Mouse (Mus musculus): Measurements from ENCODE around the gene Tmem26.

Gene Tmem26

GRCm38 (mm10) chr10:68759238-68759637 lies 35.8 kb downstream of the Tmem26 start:
- peak; percentile 40 to 47 for DNase-seq

- no peak for DNase-seq
Observed at GRCm38 (mm10) chr10:68759789-68760188, 36.3 kb downstream of the Tmem26 start.

GRCm38 (mm10) chr10:68781067-68781868 lies 57.8 kb downstream of the Tmem26 start:
- no peak for DNase-seq

- DNase-seq = no peak
Observed at GRCm38 (mm10) chr10:68782724-68783123, 59.3 kb downstream of the Tmem26 start.

GRCm38 (mm10) chr10:68783856-68784255 lies 60.4 kb downstream of the Tmem26 start:
- DNase-seq = no peak

- no peak for DNase-seq
Observed at GRCm38 (mm10) chr10:68784463-68784862, 61.0 kb downstream of the Tmem26 start.

GRCm38 (mm10) chr10:68795466-68795865 lies 72.0 kb downstream of the Tmem26 start:
- DNase-seq = peak; percentile 79 to 87

- peak; percentile 66 to 80 for DNase-seq
Observed at GRCm38 (mm10) chr10:68799883-68800282, 76.4 kb downstream of the Tmem26 start.

- DNase-seq = no peak
Observed at GRCm38 (mm10) chr10:68800339-68800738, 76.9 kb downstream of the Tmem26 start.

GRCm38 (mm10) chr10:68806328-68806727 lies 82.9 kb downstream of the Tmem26 start:
- DNase-seq = no peak

GRCm38 (mm10) chr10:68810958-68811357 lies 87.5 kb downstream of the Tmem26 start:
- DNase-seq = no peak

GRCm38 (mm10) chr10:68812699-68813098 lies 89.3 kb downstream of the Tmem26 start:
- DNase-seq = no peak

GRCm38 (mm10) chr10:68817281-68817680 lies 93.8 kb downstream of the Tmem26 start:
- no peak for DNase-seq

GRCm38 (mm10) chr10:68818065-68818759 lies 94.8 kb downstream of the Tmem26 start:
- no peak for DNase-seq

- no peak for DNase-seq
Observed at GRCm38 (mm10) chr10:68824519-68824918, 101.1 kb downstream of the Tmem26 start.
